ENCODE assay signal across 21 mouse cellular contexts in genomic region chr9:59991407-59991806, GRCm38 (mm10). TPM values are rescaled to one million over a fixed set of nuclear protein-coding genes. Genes with fewer than 3 reads are reported as not detected.
DNase-seq lines count a peak whose midpoint lies in the region; ATAC-seq lines count a peak whose summit lies in the region.
"Had no signal": no experiment of that assay in that cellular context is flagged by ENCODE, and none has a peak within 500 bp of the region (broad histone marks: within the 10 kb centered on the region; RNA-seq: fewer than 3 reads in every experiment).

No protein-coding gene starts in this region.

- H3K4me3 ChIP-seq in embryonic facial prominence, embryonic 12.5 days: no peak overlapping the region
- H3K4me3 ChIP-seq in embryonic facial prominence, embryonic 10.5 days: no peak overlapping the region
- H3K4me3 ChIP-seq in kidney, embryonic 16.5 days (ENCODE audit: low read length): no peak overlapping the region
- H3K4me3 ChIP-seq in embryonic facial prominence, embryonic 14.5 days (ENCODE audit: low read depth, low read length): no peak overlapping the region
- H3K4me3 ChIP-seq: forebrain, embryonic 12.5 days; heart, embryonic 13.5 days; hindbrain, embryonic 15.5 days had no signal

- H3K4me2 ChIP-seq in embryonic facial prominence, embryonic 12.5 days (replicated peaks): no peak overlapping the region
- H3K4me2 ChIP-seq in kidney, embryonic 16.5 days (replicated peaks; ENCODE audit: low read depth, low read length): no peak overlapping the region
- no peak overlapping the region for H3K4me2 ChIP-seq in embryonic facial prominence, embryonic 14.5 days (ENCODE audit: low read depth, low read length)
- H3K4me2 ChIP-seq: forebrain, embryonic 12.5 days; heart, embryonic 13.5 days; hindbrain, embryonic 15.5 days had no signal

- no peaks in the 10 kb centered on the region for H3K27me3 ChIP-seq in embryonic facial prominence, embryonic 12.5 days
- no peaks in the 10 kb centered on the region for H3K27me3 ChIP-seq in embryonic facial prominence, embryonic 10.5 days (replicated peaks; ENCODE audit: low read depth, poor library complexity, severe bottlenecking)
- H3K27me3 ChIP-seq in kidney, embryonic 16.5 days (ENCODE audit: insufficient read depth, low read length): no peaks in the 10 kb centered on the region
- no peaks in the 10 kb centered on the region for H3K27me3 ChIP-seq in embryonic facial prominence, embryonic 14.5 days (replicated peaks; ENCODE audit: control insufficient read depth, insufficient read depth, low read length)
- H3K27me3 ChIP-seq: forebrain, embryonic 12.5 days; heart, embryonic 13.5 days; hindbrain, embryonic 15.5 days had no signal

- DNase-seq in embryonic facial prominence, embryonic 10.5 days (ENCODE audit: low spot score): no peak
- no peak for DNase-seq in kidney, adult 9 months
- DNase-seq in embryonic facial prominence, embryonic 14.5 days (ENCODE audit: low spot score): peak; percentile 84
- DNase-seq in skeletal muscle tissue, adult 2 months (ENCODE audit: low read depth, low spot score): peak; percentile 1
- DNase-seq in embryo, embryonic 9.5 days (ENCODE audit: extremely low spot score): no peak
- DNase-seq: adrenal gland, postnatal 25 days; cerebellum, adult 2 months; cerebellum, postnatal 14 days; embryo, embryonic 11 days; gastrocnemius, postnatal 25 days; heart, postnatal 36 days had no signal

- H3K9ac ChIP-seq in embryonic facial prominence, embryonic 12.5 days: no peak overlapping the region
- H3K9ac ChIP-seq in kidney, embryonic 16.5 days (replicated peaks; ENCODE audit: low read length): no peak overlapping the region
- H3K9ac ChIP-seq in embryonic facial prominence, embryonic 14.5 days (ENCODE audit: low read depth, low read length): no peak overlapping the region
- H3K9ac ChIP-seq: forebrain, embryonic 12.5 days; heart, embryonic 13.5 days; hindbrain, embryonic 15.5 days had no signal

- no peaks in the 10 kb centered on the region for H3K9me3 ChIP-seq in embryonic facial prominence, embryonic 12.5 days
- no peaks in the 10 kb centered on the region for H3K9me3 ChIP-seq in embryonic facial prominence, embryonic 10.5 days
- no peaks in the 10 kb centered on the region for H3K9me3 ChIP-seq in kidney, embryonic 16.5 days (ENCODE audit: low read length)
- H3K9me3 ChIP-seq in embryonic facial prominence, embryonic 14.5 days (ENCODE audit: control insufficient read depth, low read length): no peaks in the 10 kb centered on the region
- H3K9me3 ChIP-seq: forebrain, embryonic 12.5 days; heart, embryonic 13.5 days; hindbrain, embryonic 15.5 days had no signal

- peak overlapping the region; percentile 55; the same call in 1 of the 2 replicates for H3K27ac ChIP-seq in embryonic facial prominence, embryonic 12.5 days
- no peak overlapping the region; the same call in 1 of the 2 replicates for H3K27ac ChIP-seq in embryonic facial prominence, embryonic 10.5 days (replicated peaks)
- no peak overlapping the region for H3K27ac ChIP-seq in kidney, embryonic 16.5 days (ENCODE audit: low read length)
- H3K27ac ChIP-seq in embryonic facial prominence, embryonic 14.5 days (replicated peaks; ENCODE audit: low read depth, low read length): peak overlapping the region; percentile 45
- H3K27ac ChIP-seq: forebrain, embryonic 12.5 days; heart, embryonic 13.5 days; hindbrain, embryonic 15.5 days had no signal

- H3K36me3 ChIP-seq in embryonic facial prominence, embryonic 12.5 days: no peaks in the 10 kb centered on the region
- H3K36me3 ChIP-seq in embryonic facial prominence, embryonic 10.5 days (replicated peaks): no peaks in the 10 kb centered on the region
- peaks cover 15% of the 10 kb centered on the region; the same call in 1 of the 2 replicates for H3K36me3 ChIP-seq in kidney, embryonic 16.5 days (ENCODE audit: insufficient read depth, low read length)
- H3K36me3 ChIP-seq in embryonic facial prominence, embryonic 14.5 days (ENCODE audit: control insufficient read depth, insufficient read depth, low read length): 0 out of 2 replicates have a peak, but pooled peaks cover 3% of the 10 kb centered on the region
- H3K36me3 ChIP-seq: forebrain, embryonic 12.5 days; hindbrain, embryonic 15.5 days had no signal

- H3K4me1 ChIP-seq in embryonic facial prominence, embryonic 12.5 days: no peaks in the 10 kb centered on the region
- H3K4me1 ChIP-seq in embryonic facial prominence, embryonic 10.5 days: 0 out of 2 replicates have a peak, but pooled peaks cover 4% of the 10 kb centered on the region
- H3K4me1 ChIP-seq in kidney, embryonic 16.5 days (ENCODE audit: insufficient read depth, low read length): no peaks in the 10 kb centered on the region
- no peaks in the 10 kb centered on the region; the same call in 1 of the 2 replicates for H3K4me1 ChIP-seq in embryonic facial prominence, embryonic 14.5 days (ENCODE audit: control insufficient read depth, insufficient read depth, low read length)
- H3K4me1 ChIP-seq: forebrain, embryonic 12.5 days; heart, embryonic 13.5 days; hindbrain, embryonic 15.5 days had no signal

- peak; percentile 86 for ATAC-seq in embryonic facial prominence, embryonic 12.5 days (ENCODE audit: insufficient number of reproducible peaks, insufficient read depth, low FRiP score, low TSS enrichment)
- ATAC-seq in kidney, embryonic 16.5 days (ENCODE audit: low FRiP score, low TSS enrichment): peak; percentile 57; the same call in 1 of the 2 replicates
- peak; percentile 89 for ATAC-seq in embryonic facial prominence, embryonic 14.5 days (ENCODE audit: low read depth)
- ATAC-seq: forebrain, embryonic 16.5 days had no signal

- 54% methylated on average over 5 of the region's 5 CpGs for WGBS in embryonic facial prominence, embryonic 12.5 days
- WGBS in embryonic facial prominence, embryonic 10.5 days: 80% methylated on average over 5 of the region's 5 CpGs
- WGBS in kidney, embryonic 16.5 days: 54% methylated on average over 5 of the region's 5 CpGs
- 45% methylated on average over 5 of the region's 5 CpGs for WGBS in embryonic facial prominence, embryonic 14.5 days

RNA-seq across cellular contexts. Expression of gene Nr2e3, which starts 30.9 kb away (rescaled TPM):
- polyA plus RNA-seq in embryonic facial prominence, embryonic 12.5 days (2016; fragmentation: Nextera tagmentation; extraction: Ambion mirVana): 0.97 and 1.4 TPM in 2 replicates
- polyA plus RNA-seq in embryonic facial prominence, embryonic 10.5 days (2016; fragmentation: Nextera tagmentation; extraction: Ambion mirVana): 0.21 and 0.51 TPM in 2 replicates
- polyA plus RNA-seq in kidney, embryonic 16.5 days (2015; fragmentation: Nextera tagmentation; extraction: Ambion mirVana): not detected in 2 replicates
- polyA plus RNA-seq in embryonic facial prominence, embryonic 14.5 days (2014; fragmentation: Nextera tagmentation; extraction: Ambion mirVana): 0.41 and 0.60 TPM in 2 replicates
- polyA plus RNA-seq: C2C12; cerebellum, adult 2 months; forebrain, embryonic 16.5 days; frontal cortex, adult 2 months; heart, embryonic 13.5 days; heart, postnatal 0 days; hindbrain, embryonic 11.5 days; hindbrain, embryonic 15.5 days had no signal

Comparison
In these comparisons a context has a peak if more than half of its experiments do, and no peak if none do; other contexts are left out.
1. H3K27ac ChIP-seq: peak in embryonic facial prominence, embryonic 12.5 days (single experiment) and embryonic facial prominence, embryonic 14.5 days (single experiment); none in embryonic facial prominence, embryonic 10.5 days (single experiment) and kidney, embryonic 16.5 days (single experiment).
2. DNase-seq: peak in embryonic facial prominence, embryonic 14.5 days (single experiment) and skeletal muscle tissue, adult 2 months (single experiment); none in embryonic facial prominence, embryonic 10.5 days (single experiment), kidney, adult 9 months (single experiment) and embryo, embryonic 9.5 days (single experiment).
3. Peak in every context shown above with its lines, with median percentiles within 50 percentile points of each other: ATAC-seq.